Mouse (Mus musculus): ENCODE measurements around the gene Coro7.

The Coro7 gene

GRCm38 (mm10) chr16:4599616-4600015, 80.0 kb downstream of the Coro7 start:
- no peak for TF ChIP-seq GATA4 (IDR thresholded peaks at IDR 0.05; ENCODE audit: insufficient replicate concordance, low read length)

- no peak for TF ChIP-seq GATA4 (IDR thresholded peaks at IDR 0.05; ENCODE audit: insufficient replicate concordance, low read length)
Observed at GRCm38 (mm10) chr16:4598891-4599543, 80.6 kb downstream of the Coro7 start.

- TF ChIP-seq GATA4 (IDR thresholded peaks at IDR 0.05; ENCODE audit: insufficient replicate concordance, low read length): no peak
Observed at GRCm38 (mm10) chr16:4598041-4598440, 81.5 kb downstream of the Coro7 start.

- no peak for TF ChIP-seq GATA4 (IDR thresholded peaks at IDR 0.05; ENCODE audit: insufficient replicate concordance, low read length)
Observed at GRCm38 (mm10) chr16:4597296-4597695, 82.3 kb downstream of the Coro7 start.

GRCm38 (mm10) chr16:4596836-4597235, 82.7 kb downstream of the Coro7 start:
- TF ChIP-seq GATA4 (IDR thresholded peaks at IDR 0.05; ENCODE audit: insufficient replicate concordance, low read length): no peak

GRCm38 (mm10) chr16:4596141-4596728, 83.3 kb downstream of the Coro7 start:
- no peak for TF ChIP-seq GATA4 (IDR thresholded peaks at IDR 0.05; ENCODE audit: insufficient replicate concordance, low read length)

- TF ChIP-seq GATA4 (IDR thresholded peaks at IDR 0.05; ENCODE audit: insufficient replicate concordance, low read length): no peak
Observed at GRCm38 (mm10) chr16:4595527-4595963, 84.0 kb downstream of the Coro7 start.

- TF ChIP-seq GATA4 (IDR thresholded peaks at IDR 0.05; ENCODE audit: insufficient replicate concordance, low read length): no peak
Observed at GRCm38 (mm10) chr16:4594814-4595526, 84.6 kb downstream of the Coro7 start.

DNA sequence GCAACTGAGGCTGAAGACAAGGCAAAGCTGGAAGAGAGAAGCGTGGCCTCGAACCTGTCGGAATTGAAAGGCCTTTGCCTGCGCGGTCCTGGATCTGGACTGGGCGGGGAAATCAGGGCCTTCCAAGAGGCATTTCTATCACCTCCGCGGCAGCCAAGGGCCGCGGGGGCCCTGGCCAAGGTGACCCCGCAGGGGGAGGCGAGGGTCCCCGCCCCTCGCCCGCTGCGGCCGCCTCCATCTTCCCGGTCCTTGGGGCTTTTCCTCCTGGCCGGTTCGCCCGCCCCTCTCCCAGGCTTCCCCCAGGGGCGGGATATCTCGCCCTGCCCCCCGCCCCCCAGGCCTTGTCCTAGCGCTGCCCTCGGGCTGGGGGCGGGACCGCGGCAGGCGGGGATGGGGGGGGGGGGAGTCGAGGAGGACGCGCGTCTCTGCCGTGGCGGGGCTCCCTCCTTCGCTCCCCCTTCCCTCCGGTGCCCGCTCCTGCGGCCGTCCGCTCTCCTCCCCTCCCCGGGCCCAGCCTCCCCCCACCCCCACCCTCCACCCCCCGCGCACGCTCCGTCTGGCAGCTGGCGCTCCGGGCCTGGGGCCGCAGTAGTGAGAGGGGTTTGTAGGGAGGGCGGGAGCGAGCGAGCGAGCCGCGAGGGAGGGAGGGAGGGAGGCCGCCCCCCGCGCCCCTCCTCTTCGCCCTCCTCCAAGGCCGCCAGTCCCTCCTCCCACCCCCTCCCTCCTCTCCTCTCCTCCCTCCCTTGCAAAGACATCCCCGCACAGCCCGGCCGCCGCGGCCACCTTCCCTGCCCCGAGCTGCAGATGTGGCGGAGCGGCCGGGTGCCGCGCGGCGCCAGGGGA, 85.4 kb downstream of the Coro7 start, which contains the start of gene Glis2:
Gene Glis2 (plus strand): TSS at position 743 of the 843 bp plus-strand sequence.
- no peak; the same call in 1 of the 2 replicates for TF ChIP-seq GATA4 (IDR thresholded peaks at IDR 0.05; ENCODE audit: insufficient replicate concordance, low read length)

DNA sequence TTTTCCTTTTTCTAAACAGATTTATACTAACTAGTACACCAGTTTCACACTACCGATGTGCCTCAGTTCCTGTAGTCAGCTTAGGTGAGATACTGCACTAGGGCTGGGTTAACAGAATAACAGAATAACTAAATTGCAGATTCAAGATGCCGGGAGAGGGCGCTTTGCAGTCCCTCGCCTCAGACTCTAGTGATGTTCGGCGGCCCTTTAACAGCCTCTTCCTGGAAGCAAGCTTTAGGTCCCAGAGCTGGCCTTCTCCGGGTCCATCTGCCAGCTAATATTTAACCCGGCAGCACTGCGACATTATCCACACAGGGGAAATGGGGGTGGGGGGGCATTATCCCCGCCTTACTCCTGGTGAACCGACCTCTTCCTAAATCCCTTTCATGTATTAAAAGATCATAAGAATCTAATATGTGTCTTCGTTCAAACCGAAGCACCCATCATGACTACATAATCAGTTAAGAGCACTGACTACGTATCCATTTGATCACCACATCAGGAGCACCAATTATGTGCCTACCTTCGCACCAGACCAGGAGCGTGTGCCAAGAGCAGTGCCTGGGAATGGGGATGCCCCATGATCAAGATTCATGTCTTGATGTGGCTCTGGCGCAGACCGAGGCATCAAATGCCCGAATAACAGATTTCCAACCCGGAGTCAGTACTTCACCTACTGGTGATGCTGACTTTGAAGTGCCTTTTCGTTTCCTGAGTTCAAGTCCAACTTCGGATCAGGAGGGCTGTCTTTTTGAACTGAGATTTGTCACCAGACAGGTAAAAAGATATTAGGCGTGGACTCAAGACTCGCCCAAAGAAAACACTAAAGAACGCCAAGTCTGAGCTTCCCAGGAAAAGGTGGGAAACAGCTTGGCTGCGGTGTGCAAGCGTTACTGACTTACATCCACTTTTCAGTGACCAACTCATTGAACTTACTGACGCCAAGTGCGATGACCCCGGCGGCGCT, 86.4 kb downstream of the Coro7 start:
- no peak for TF ChIP-seq GATA4 (IDR thresholded peaks at IDR 0.05; ENCODE audit: insufficient replicate concordance, low read length)

- TF ChIP-seq GATA4 (IDR thresholded peaks at IDR 0.05; ENCODE audit: insufficient replicate concordance, low read length): no peak
Observed at GRCm38 (mm10) chr16:4590236-4590635, 89.3 kb downstream of the Coro7 start.

DNA sequence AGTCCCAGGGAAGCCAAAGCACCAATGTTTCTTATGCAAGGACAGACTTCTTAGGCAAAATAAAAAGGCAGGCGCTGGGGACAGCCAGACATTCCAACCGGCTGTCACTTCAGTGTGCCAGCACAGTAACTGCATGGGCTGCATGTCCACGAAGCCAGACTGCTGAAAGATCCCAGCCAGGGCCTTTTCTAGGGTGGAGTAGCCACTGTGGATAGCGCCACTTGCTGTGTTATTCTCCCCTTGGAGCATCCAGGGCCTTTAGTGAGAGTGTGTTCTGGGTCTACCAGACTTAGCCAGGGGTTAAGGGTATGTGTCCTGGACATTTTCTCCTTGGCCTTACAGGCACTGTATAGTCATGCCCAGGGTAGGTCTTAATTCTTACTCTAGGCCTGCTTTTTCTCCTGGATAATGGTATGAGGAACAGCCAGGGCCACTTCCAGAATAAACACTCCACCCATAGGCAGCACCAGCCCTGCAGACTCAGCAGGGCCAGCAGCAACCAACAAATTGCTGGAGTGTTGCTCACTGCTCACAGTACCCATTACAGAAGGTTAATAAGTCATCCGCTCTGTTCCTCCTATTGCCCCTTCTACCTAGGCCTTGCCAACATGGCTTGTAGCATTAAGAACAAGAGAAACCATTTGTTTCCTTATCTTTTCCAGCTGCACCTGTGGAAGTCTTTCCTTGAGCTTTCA, 91.9 kb downstream of the Coro7 start:
- TF ChIP-seq GATA4 (IDR thresholded peaks at IDR 0.05; ENCODE audit: insufficient replicate concordance, low read length): no peak

- peak; percentile 19; the same call in 1 of the 2 replicates for TF ChIP-seq GATA4 (IDR thresholded peaks at IDR 0.05; ENCODE audit: insufficient replicate concordance, low read length)
Observed at GRCm38 (mm10) chr16:4586531-4587123, 93.0 kb downstream of the Coro7 start.
